Mouse (Mus musculus): Measurements from ENCODE around the gene Scrn3.

Scrn3 gene

GRCm38 (mm10) chr2:73312152-73313116, at the start of gene Scrn3, which contains the start of gene Cir1:
TSS of gene Scrn3 (plus strand) at chr2:73312601.
TSS of gene Cir1 (minus strand) at chr2:73312701.
- DNase-seq (ENCODE audit: low spot score), result peak; percentile 97

- DNase-seq (ENCODE audit: low spot score), result peak; percentile 52
Observed at GRCm38 (mm10) chr2:73263172-73263765, 49.1 kb upstream of the Scrn3 start.

GRCm38 (mm10) chr2:73263794-73264610, 48.4 kb upstream of the Scrn3 start:
- DNase-seq (ENCODE audit: low spot score), result peak; percentile 78

GRCm38 (mm10) chr2:73264611-73265195, 47.7 kb upstream of the Scrn3 start:
- DNase-seq (ENCODE audit: low spot score), result peak; percentile 38

- DNase-seq (ENCODE audit: low spot score), result no peak
Observed at GRCm38 (mm10) chr2:73266011-73266410, 46.4 kb upstream of the Scrn3 start.

- DNase-seq (ENCODE audit: low spot score), result peak; percentile 9
Observed at GRCm38 (mm10) chr2:73266623-73267022, 45.8 kb upstream of the Scrn3 start.

- no peak for DNase-seq (ENCODE audit: low spot score)
Observed at GRCm38 (mm10) chr2:73267231-73267630, 45.2 kb upstream of the Scrn3 start.

GRCm38 (mm10) chr2:73267818-73268217, 44.6 kb upstream of the Scrn3 start:
- no peak for DNase-seq (ENCODE audit: low spot score)

- peak; percentile 59 for DNase-seq (ENCODE audit: low spot score)
Observed at GRCm38 (mm10) chr2:73268281-73268680, 44.1 kb upstream of the Scrn3 start.

GRCm38 (mm10) chr2:73268836-73269395, 43.5 kb upstream of the Scrn3 start:
- peak; percentile 55 for DNase-seq (ENCODE audit: low spot score)

GRCm38 (mm10) chr2:73269666-73270065, 42.7 kb upstream of the Scrn3 start:
- DNase-seq (ENCODE audit: low spot score), result peak; percentile 46

GRCm38 (mm10) chr2:73270071-73270592, 42.3 kb upstream of the Scrn3 start:
- DNase-seq (ENCODE audit: low spot score), result peak; percentile 47

GRCm38 (mm10) chr2:73270593-73271458, 41.6 kb upstream of the Scrn3 start:
- DNase-seq (ENCODE audit: low spot score), result peak; percentile 72

GRCm38 (mm10) chr2:73271459-73272161, 40.8 kb upstream of the Scrn3 start, which contains the start of gene Sp9:
TSS of gene Sp9 (plus strand) at chr2:73271925.
- DNase-seq (ENCODE audit: low spot score), result peak; percentile 93

GRCm38 (mm10) chr2:73272351-73273248, 39.8 kb upstream of the Scrn3 start:
- DNase-seq (ENCODE audit: low spot score), result peak; percentile 55

GRCm38 (mm10) chr2:73273249-73274118, 38.9 kb upstream of the Scrn3 start:
- peak; percentile 61 for DNase-seq (ENCODE audit: low spot score)
